Mouse (Mus musculus): Measurements from ENCODE around the gene Cfd. TPM values are rescaled to one million over a fixed set of nuclear protein-coding genes. Genes with fewer than 3 reads are reported as not detected.

Cfd gene
- total and polyA plus RNA-seq, 2 experiments from 2014 or later, result not detected

- TF ChIP-seq CTCF (IDR thresholded peaks at IDR 0.05; ENCODE audit: low read depth) (no peak), EP300 (IDR thresholded peaks at IDR 0.05; ENCODE audit: low read depth) (no peak)
- DNase-seq (ENCODE audit: low spot score), result no peak
Observed at GRCm38 (mm10) chr10:79862049-79862788, 28.4 kb upstream of the Cfd start.

GRCm38 (mm10) chr10:79862925-79863324 is 27.7 kb upstream of the Cfd start:
- H3K27ac ChIP-seq (ENCODE audit: low read depth), result no peak overlapping the region
- TF ChIP-seq CTCF (IDR thresholded peaks at IDR 0.05; ENCODE audit: low read depth) (no peak), EP300 (IDR thresholded peaks at IDR 0.05; ENCODE audit: low read depth) (no peak)
- no peaks in the 10 kb centered on the region for H3K9me3 ChIP-seq (replicated peaks; ENCODE audit: control insufficient read depth, low read length)
- H3K36me3 ChIP-seq (replicated peaks; ENCODE audit: control insufficient read depth, insufficient read depth, low read length), result peaks cover 63% of the 10 kb centered on the region
- 58% methylated on average over 10 of the region's 10 CpGs for WGBS
- DNase-seq (ENCODE audit: low spot score), result no peak
- no peak overlapping the region for H3K4me2 ChIP-seq (ENCODE audit: low read depth, low read length)
- H3K4me1 ChIP-seq (ENCODE audit: control insufficient read depth, insufficient read depth), result peaks cover 17% of the 10 kb centered on the region
- H3K9ac ChIP-seq (replicated peaks; ENCODE audit: low read depth, low read length), result no peak overlapping the region
- ATAC-seq (ENCODE audit: insufficient read depth, low read depth), result no peak
- H3K27me3 ChIP-seq (ENCODE audit: control insufficient read depth, insufficient read depth, low read length), result no peaks in the 10 kb centered on the region
- no peak overlapping the region for H3K4me3 ChIP-seq (ENCODE audit: low read depth, low read length)

More at GRCm38 (mm10) chr10:79862049-79862788, 28.4 kb upstream of the Cfd start:
- Histone ChIP-seq H3K27ac (ENCODE audit: low read depth) (no peak overlapping the region), H3K4me1 (ENCODE audit: control insufficient read depth, insufficient read depth) (peaks cover 24% of the 10 kb centered on the region), H3K27me3 (ENCODE audit: control insufficient read depth, insufficient read depth, low read length) (no peaks in the 10 kb centered on the region), H3K4me2 (ENCODE audit: low read depth, low read length) (no peak overlapping the region), H3K4me3 (ENCODE audit: low read depth, low read length) (no peak overlapping the region), H3K9me3 (replicated peaks; ENCODE audit: control insufficient read depth, low read length) (no peaks in the 10 kb centered on the region), H3K9ac (replicated peaks; ENCODE audit: low read depth, low read length) (no peak overlapping the region), H3K36me3 (replicated peaks; ENCODE audit: control insufficient read depth, insufficient read depth, low read length) (peaks cover 66% of the 10 kb centered on the region)
- WGBS, result 89% methylated on average over 23 of the region's 23 CpGs
- no peak for ATAC-seq (ENCODE audit: insufficient read depth, low read depth)

- Histone ChIP-seq H3K27me3 (ENCODE audit: control insufficient read depth, insufficient read depth, low read length) (no peaks in the 10 kb centered on the region), H3K27ac (ENCODE audit: low read depth) (no peak overlapping the region), H3K9me3 (replicated peaks; ENCODE audit: control insufficient read depth, low read length) (no peaks in the 10 kb centered on the region), H3K4me1 (ENCODE audit: control insufficient read depth, insufficient read depth) (peaks cover 2% of the 10 kb centered on the region), H3K4me2 (ENCODE audit: low read depth, low read length) (no peak overlapping the region), H3K4me3 (ENCODE audit: low read depth, low read length) (no peak overlapping the region), H3K36me3 (replicated peaks; ENCODE audit: control insufficient read depth, insufficient read depth, low read length) (peaks cover 49% of the 10 kb centered on the region), H3K9ac (replicated peaks; ENCODE audit: low read depth, low read length) (no peak overlapping the region)
- no peak for DNase-seq (ENCODE audit: low spot score)
- WGBS, result 52% methylated on average over 10 of the region's 10 CpGs
- TF ChIP-seq EP300 (IDR thresholded peaks at IDR 0.05; ENCODE audit: low read depth) (no peak), CTCF (IDR thresholded peaks at IDR 0.05; ENCODE audit: low read depth) (no peak)
- ATAC-seq (ENCODE audit: insufficient read depth, low read depth), result no peak
Observed at GRCm38 (mm10) chr10:79864351-79865188, 26.1 kb upstream of the Cfd start.

- Histone ChIP-seq H3K9ac (replicated peaks; ENCODE audit: low read depth, low read length) (no peak overlapping the region), H3K4me2 (ENCODE audit: low read depth, low read length) (no peak overlapping the region), H3K27me3 (ENCODE audit: control insufficient read depth, insufficient read depth, low read length) (no peaks in the 10 kb centered on the region), H3K4me3 (ENCODE audit: low read depth, low read length) (no peak overlapping the region), H3K36me3 (replicated peaks; ENCODE audit: control insufficient read depth, insufficient read depth, low read length) (peaks cover 42% of the 10 kb centered on the region), H3K27ac (ENCODE audit: low read depth) (no peak overlapping the region), H3K4me1 (ENCODE audit: control insufficient read depth, insufficient read depth) (no peaks in the 10 kb centered on the region), H3K9me3 (replicated peaks; ENCODE audit: control insufficient read depth, low read length) (no peaks in the 10 kb centered on the region)
- DNase-seq (ENCODE audit: low spot score) (no peak), ATAC-seq (ENCODE audit: insufficient read depth, low read depth) (no peak; the same call in 1 of the 2 replicates)
- no peak for TF ChIP-seq EP300 (IDR thresholded peaks at IDR 0.05; ENCODE audit: low read depth)
- TF ChIP-seq CTCF (IDR thresholded peaks at IDR 0.05; ENCODE audit: low read depth), result no peak
- 42% methylated on average over 12 of the region's 12 CpGs for WGBS
Observed at GRCm38 (mm10) chr10:79865189-79865601, 25.5 kb upstream of the Cfd start.

- H3K27ac ChIP-seq (ENCODE audit: low read depth), result no peak overlapping the region
- H3K27me3 ChIP-seq (ENCODE audit: control insufficient read depth, insufficient read depth, low read length), result no peaks in the 10 kb centered on the region
- DNase-seq (ENCODE audit: low spot score) (peak; percentile 36), ATAC-seq (ENCODE audit: insufficient read depth, low read depth) (peak; percentile 51)
- 41% methylated on average over 19 of the region's 19 CpGs for WGBS
- TF ChIP-seq CTCF (IDR thresholded peaks at IDR 0.05; ENCODE audit: low read depth) (peak; percentile 49), EP300 (IDR thresholded peaks at IDR 0.05; ENCODE audit: low read depth) (no peak)
- H3K36me3 ChIP-seq (replicated peaks; ENCODE audit: control insufficient read depth, insufficient read depth, low read length), result peaks cover 36% of the 10 kb centered on the region
- no peak overlapping the region for H3K9ac ChIP-seq (replicated peaks; ENCODE audit: low read depth, low read length)
- no peak overlapping the region for H3K4me3 ChIP-seq (ENCODE audit: low read depth, low read length)
- H3K4me2 ChIP-seq (ENCODE audit: low read depth, low read length), result no peak overlapping the region
- H3K4me1 ChIP-seq (ENCODE audit: control insufficient read depth, insufficient read depth), result no peaks in the 10 kb centered on the region
- H3K9me3 ChIP-seq (replicated peaks; ENCODE audit: control insufficient read depth, low read length), result no peaks in the 10 kb centered on the region
Observed at GRCm38 (mm10) chr10:79865801-79866295, 24.8 kb upstream of the Cfd start.

Measured in heart, postnatal 0 days (tissue).